Mouse (Mus musculus) gonadal fat pad, adult 2 months (tissue): ENCODE data around the gene Ranbp9. TPM values are rescaled to one million over a fixed set of nuclear protein-coding genes. Genes with fewer than 3 reads are reported as not detected.

Source experiments
- DNase-seq: peaks from one replicate; pipeline ENCODE4 v3.0.0-alpha.2; 2012; ENCODE audit warnings: low read depth
- polyA plus RNA-seq: library from polyadenylated mRNA; depleted of rRNA; stranded (reverse); fragments of >200 nt; gene quantifications from 2 replicates; pipeline ENCODE4 v1.2.3, GENCODE M21; 2012; rRNA removed

The Ranbp9 gene
- polyA plus RNA-seq, 1 experiment: 20.0 TPM

- DNase-seq: no peak
These were observed 115.9 kb downstream of the Ranbp9 start, which contains the start of gene Sirt5 for GRCm38 (mm10) chr13:43364985-43365824. Gene Sirt5 (plus strand): TSS chr13:43365496.

- no peak for DNase-seq
These were observed 118.7 kb downstream of the Ranbp9 start for GRCm38 (mm10) chr13:43362353-43362752.

- no peak for DNase-seq
These were observed 120.5 kb downstream of the Ranbp9 start for GRCm38 (mm10) chr13:43360534-43360933.

- DNase-seq: no peak
These were observed 124.5 kb downstream of the Ranbp9 start for GRCm38 (mm10) chr13:43356346-43357125.

- no peak for DNase-seq
These were observed 126.7 kb downstream of the Ranbp9 start for GRCm38 (mm10) chr13:43354362-43354761.

GRCm38 (mm10) chr13:43353356-43353755 lies 127.7 kb downstream of the Ranbp9 start:
- no peak for DNase-seq

Other genes starting within 250 kb of the Ranbp9 start
- gene Gfod1, start 177.1 kb downstream of the Ranbp9 start, polyA plus RNA-seq: 3.5 and 4.6 TPM in 2 replicates
- 7.7 and 8.7 TPM in 2 replicates for gene Sirt5, start 115.8 kb downstream of the Ranbp9 start, polyA plus RNA-seq
- 32.8 and 37.3 TPM in 2 replicates for gene Nol7, start 82.9 kb downstream of the Ranbp9 start, polyA plus RNA-seq
- gene Mcur1, start 78.9 kb upstream of the Ranbp9 start, polyA plus RNA-seq: 26.0 and 27.0 TPM in 2 replicates
- gene Rnf182, start 134.4 kb upstream of the Ranbp9 start, polyA plus RNA-seq: 0.28 and 0.30 TPM in 2 replicates